Mouse (Mus musculus): Measurements from ENCODE around the gene Dlg5.

The Dlg5 gene

GRCm38 (mm10) chr14:24245177-24246081 is at the start of gene Dlg5:
Gene Dlg5, minus strand, starts transcription at chr14:24245920.
- DNase-seq, result peak; percentile 51

GRCm38 (mm10) chr14:24293631-24294030 is 47.9 kb upstream of the Dlg5 start:
- DNase-seq, result no peak

DNA sequence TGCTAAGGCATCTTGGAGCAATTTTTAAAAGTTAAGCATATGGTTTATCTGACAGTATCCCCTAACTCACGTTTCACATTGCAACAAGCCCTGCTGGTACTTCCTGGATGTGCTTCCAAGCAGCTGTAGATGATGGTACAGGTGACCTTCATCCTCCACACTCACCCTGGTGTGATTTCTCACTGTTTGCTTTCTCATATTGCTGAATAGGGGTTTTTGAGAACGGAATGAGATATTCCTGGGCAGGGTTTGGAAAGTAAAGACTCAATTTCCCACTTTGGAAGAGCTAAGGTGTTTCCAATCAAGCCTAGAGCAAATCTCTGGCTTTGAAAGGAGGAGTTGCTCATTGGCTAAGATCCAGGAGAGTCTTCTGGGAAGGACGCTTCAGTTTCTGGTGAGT is 47.2 kb upstream of the Dlg5 start, which contains the start of gene E330034G19Rik:
TSS of gene E330034G19Rik (plus strand) at position 301 of the 400 bp plus-strand sequence.
- DNase-seq, result no peak

- no peak for DNase-seq
These were observed 45.0 kb upstream of the Dlg5 start for GRCm38 (mm10) chr14:24290726-24291125.

GRCm38 (mm10) chr14:24286136-24286535 is 40.4 kb upstream of the Dlg5 start:
- no peak for DNase-seq

GRCm38 (mm10) chr14:24282276-24282675 is 36.6 kb upstream of the Dlg5 start:
- no peak for DNase-seq

DNA sequence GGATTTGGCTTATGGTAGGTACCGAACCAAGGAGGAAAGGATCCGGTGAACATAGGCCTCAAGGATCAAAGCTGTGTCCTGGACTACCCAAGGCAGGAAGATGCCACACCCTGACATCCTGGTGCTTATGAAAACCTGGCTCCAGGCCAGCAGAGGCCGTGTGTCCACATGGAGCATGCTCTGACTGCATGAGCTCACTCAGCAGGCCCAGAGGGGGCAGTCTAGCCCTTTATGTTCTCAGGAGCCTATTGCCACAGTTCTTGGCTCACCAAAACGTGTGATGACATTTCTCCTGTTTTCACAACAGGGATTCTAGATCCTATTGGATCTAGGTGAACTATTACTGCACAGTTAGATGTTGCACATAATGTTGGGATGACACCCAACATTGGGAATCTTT is 35.6 kb upstream of the Dlg5 start:
- no peak for DNase-seq

GRCm38 (mm10) chr14:24275534-24275933 is 29.8 kb upstream of the Dlg5 start:
- no peak for DNase-seq

- peak; percentile 67 for DNase-seq
These were observed 27.9 kb upstream of the Dlg5 start for GRCm38 (mm10) chr14:24273575-24273974.

- DNase-seq, result peak; percentile 10
These were observed 23.9 kb upstream of the Dlg5 start for GRCm38 (mm10) chr14:24269571-24269970.

- DNase-seq, result no peak
These were observed 17.2 kb upstream of the Dlg5 start for GRCm38 (mm10) chr14:24262915-24263314.

DNA sequence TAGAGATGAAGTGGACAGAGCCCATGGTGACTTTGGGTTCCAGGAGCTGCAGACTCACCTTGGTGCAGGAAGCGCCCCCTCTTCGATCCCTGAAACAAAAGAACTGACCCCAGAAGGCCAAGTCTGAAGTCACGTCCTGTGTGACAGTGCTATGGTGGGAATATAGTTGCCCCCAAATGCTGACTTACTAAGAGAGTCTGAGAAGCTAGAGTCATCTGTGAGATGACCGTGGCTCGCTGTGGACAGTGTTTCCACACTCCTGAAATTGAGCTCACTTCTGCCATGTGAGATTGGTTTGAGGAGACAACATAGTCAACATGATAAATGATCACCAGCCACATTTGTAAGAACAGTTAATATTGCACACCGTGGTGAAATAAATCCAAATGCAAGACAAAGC is 16.7 kb upstream of the Dlg5 start:
- no peak for DNase-seq

DNA sequence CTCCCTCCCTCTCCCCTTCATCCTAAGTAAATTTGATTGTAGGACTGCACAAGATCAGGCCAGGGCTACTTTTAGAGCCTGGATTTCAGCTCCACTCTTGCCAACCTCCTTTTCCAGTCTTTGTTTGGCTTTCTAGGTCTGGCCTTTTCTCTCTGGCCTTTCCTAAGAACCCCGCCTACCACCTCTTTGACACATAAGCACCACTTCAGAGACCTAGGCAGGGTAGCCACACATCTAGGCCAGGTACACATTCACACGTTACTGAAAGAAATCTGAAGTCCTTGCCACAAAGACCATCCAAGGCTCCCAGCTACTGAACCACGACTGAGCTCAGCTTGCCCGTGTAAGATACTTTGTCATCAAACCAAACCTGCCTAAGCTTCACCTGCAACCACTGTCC is 14.7 kb upstream of the Dlg5 start:
- DNase-seq, result peak; percentile 65

- no peak for DNase-seq
These were observed 10.2 kb upstream of the Dlg5 start for GRCm38 (mm10) chr14:24255956-24256355.

DNA sequence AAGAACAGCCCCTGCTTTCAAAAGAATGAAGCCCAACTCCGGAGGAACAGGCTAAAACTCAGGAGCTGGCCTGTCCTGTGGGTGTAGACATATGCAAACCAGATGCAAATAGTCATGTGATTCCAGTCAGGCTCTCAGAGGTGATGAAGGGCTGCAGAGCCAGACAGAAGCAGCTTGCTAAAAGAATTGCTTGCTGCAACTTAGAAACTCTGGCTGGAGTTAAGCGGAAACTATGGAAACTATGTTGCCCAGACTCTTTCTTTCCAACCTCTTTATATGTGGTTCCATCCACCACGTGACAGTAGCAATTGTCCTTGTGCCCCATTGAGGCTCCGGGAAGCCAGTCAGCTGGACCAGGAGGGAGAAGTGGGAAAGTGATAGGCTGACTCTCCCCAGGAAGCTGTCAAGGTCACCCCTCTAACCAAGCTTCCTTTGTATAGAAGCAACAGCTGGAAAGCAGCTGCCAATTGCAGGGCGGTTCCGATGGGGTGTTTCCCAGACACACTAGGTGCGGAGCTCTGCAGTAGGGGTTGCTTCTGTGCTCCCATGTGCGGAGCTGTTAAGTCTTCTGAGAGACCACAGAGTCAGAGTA is 8.0 kb upstream of the Dlg5 start:
- DNase-seq, result peak; percentile 35

GRCm38 (mm10) chr14:24251326-24251725 is 5.6 kb upstream of the Dlg5 start:
- DNase-seq, result peak; percentile 12

DNA sequence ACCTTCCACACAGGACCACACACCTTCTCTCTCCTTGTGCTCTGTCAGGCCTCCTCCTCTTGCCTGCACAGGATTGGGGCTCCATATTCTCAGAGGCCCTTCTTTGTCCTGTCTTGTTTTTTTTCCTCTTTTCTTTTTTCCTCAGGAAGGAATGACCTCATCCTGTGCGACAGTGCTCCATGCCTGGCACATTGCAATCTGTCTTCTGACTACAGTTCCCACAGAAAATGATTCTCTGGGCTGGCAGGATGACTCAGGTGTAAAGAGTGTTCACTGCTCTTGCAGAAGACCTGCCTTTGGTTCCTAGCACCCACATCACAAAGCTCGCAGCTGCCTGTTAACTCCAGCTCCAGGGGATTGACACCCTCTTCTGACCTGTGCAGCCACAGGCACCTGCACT is 4.2 kb upstream of the Dlg5 start:
- no peak for DNase-seq

GRCm38 (mm10) chr14:24244330-24245176 is 1.2 kb downstream of the Dlg5 start:
- DNase-seq, result peak; percentile 75

DNA sequence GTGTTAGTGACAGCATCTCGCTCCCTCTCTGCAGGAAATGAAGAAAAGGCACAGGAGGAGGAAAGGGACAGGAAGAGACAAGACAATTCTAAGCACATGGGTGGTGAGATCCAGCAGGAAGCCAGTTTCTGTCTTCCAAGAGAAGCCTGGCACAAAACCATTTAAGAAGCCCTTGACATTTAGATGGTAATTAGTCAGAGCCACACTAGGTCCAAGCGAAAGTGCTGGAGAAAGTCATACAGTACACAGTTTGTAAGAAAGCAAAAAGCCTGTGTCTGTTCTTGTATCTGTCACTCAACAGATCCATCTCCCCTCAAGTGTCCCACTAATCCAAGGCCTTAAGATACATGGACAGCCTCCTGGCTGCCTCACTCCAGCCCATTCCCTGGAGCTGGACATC is 3.7 kb downstream of the Dlg5 start:
- DNase-seq, result no peak

DNA sequence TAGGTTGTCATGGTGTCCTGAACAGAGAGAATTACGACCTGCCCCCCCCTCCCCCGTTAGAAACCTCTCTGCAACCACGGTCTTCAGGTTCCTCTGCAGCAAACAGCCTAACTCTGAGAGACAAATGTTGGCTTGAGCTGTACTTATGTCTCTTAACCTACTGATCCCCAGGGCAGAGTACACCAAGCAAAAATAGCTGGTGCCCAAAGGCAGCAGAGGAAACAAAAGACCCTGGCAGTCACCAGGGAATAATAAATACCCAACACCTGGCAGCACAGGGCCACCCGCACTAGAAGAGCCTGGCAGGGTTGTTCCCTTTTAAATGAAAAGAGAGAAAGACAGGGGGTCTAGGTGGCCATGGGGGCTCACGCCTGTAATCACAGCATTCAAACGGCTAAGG is 4.9 kb downstream of the Dlg5 start:
- DNase-seq, result no peak

GRCm38 (mm10) chr14:24239651-24240050 is 6.1 kb downstream of the Dlg5 start:
- DNase-seq, result peak; percentile 7

DNA sequence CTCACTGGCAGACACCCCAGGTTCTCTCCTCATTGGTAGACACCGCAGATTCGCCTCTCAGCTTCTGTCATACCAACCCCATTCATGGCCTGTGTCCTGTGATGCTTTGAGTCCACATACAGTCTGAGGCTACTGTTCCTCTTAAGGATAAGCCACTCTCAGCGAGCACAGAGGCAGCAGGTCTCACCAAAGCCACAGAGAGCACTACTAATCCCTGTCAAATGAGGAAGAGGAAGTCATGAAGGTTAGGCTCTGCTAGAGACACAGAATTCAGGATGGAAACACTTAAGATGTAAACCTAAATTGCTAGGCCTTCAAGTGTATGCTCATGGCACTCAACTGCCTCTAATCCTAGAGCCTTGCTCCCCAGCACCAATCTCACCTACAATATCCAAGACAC is 9.8 kb downstream of the Dlg5 start:
- DNase-seq, result no peak

DNA sequence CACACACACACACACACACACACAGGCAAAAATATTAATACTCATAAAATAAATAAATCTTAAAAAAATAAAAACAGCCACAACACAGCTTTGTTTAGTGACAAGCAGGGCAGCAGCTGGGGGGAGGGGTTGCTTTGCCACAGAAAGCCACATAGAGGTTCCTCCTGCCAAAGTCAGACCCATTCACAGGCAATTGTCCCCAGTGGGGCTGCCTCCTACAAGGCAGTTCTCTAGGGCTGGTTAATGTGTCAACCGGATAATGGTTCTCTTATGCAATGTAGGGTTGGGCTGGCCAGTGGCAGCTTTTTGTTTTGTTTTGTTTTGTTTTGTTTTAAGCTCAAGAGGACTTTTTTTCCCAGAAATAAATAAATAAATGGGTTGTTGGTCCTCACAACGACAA is 11.3 kb downstream of the Dlg5 start:
- DNase-seq, result peak; percentile 40

Measured in lung, postnatal 36 days (tissue).